Mouse (Mus musculus): ENCODE results near the gene Rgs6.

Rgs6 gene

DNA sequence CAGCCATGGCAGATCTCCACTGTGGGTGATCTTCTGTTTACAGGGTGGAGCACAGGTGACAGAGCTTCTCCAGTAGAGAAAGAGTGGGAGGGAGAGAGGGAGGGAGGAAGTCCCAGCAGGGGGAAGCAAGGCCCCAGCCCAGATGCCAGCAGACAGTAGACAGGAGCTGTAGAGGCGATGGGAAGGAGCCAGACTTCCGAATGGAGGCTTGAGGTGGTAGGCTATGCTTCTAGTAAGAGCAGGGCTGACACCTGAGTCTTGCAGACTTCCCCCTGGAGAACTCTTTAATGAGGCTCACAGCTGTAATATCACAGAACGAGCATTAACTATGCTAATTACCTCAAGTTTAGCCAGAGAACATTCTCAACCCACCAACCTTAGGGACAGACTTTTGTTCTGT lies 613.6 kb downstream of the Rgs6 start:
- DNase-seq (ENCODE audit: low spot score in 2 of 2) = no peak

DNA sequence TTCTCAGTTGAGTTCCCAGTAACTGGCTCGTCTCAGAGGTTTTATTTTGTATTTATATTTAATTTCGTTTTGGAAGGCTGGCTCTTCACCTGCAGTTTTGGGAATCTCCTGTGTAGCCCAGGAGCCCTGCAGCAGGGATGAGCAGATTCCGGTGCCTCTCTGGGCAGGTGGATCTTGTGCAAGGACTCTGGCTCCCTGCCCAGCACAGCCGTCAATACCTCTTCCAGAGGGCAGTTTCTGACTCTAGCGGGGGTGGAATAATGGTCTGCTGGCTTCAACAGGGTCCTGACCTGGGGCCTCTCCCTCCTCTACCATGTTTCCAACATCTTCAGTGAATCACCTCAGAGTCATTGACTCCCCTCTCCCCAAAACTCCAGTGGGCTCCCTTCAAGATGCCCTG lies 616.3 kb downstream of the Rgs6 start:
- no peak for DNase-seq (ENCODE audit: low spot score in 2 of 2)

DNA sequence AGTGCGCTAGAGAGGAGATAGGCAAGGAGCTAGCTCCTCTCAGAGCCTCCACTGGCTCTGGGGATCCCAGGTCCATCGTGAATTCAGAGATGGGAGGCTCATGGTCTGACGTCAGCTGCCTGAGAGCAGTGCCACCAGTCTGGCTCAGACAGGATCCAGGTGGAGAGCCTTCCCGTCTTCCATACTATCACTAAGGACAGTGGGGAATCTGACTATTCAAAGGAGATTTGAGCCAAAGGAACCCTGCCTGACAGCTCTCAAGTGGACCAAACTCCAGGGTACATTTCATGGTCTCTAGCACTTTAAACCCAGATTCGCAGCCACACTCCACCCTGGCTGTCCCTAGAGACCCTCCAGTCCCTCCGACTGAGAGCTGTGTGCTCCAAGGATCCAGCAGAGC lies 618.8 kb downstream of the Rgs6 start:
- DNase-seq (ENCODE audit: low spot score in 2 of 2) = no peak

DNA sequence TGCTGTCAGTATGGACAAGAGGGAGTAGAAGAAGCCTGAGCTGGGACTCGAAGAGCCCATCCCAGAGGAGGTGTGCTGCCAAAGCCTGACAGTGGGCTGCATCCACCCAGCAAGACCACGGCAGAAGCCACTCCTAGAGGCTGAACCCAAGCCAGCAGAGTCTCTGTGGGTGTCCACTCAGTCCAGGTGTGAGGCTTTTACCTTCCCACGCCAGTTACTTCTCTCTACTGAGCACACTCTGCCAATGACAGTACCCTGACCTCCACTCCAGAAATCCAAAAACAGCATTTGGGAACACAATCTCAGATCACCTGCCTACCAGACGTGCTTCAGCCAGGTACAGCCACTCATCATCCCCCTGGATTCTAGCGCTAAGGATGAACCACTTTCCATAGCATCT lies 619.4 kb downstream of the Rgs6 start:
- no peak for DNase-seq (ENCODE audit: low spot score in 2 of 2)

DNA sequence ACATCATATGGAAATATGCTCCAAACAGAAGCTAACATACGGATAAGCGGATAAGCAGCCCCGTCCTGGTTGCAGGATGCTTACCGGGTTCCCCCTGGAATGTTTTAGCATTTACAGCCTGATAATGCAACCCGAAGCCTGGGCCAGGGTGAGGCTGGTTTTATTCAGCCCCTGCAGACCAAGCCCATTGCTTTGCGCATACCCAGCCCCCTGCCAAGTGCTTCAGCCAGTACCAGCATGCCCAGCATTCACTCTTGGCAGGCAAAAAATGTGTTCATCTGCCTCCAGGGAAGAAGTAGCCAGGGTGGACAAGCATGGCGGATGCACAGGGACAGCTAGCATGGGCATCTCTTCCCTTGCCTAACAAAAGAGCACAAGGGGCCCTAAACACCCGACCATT lies 619.9 kb downstream of the Rgs6 start:
- peak; percentile 53 to 55 for DNase-seq (ENCODE audit: low spot score in 2 of 2)

DNA sequence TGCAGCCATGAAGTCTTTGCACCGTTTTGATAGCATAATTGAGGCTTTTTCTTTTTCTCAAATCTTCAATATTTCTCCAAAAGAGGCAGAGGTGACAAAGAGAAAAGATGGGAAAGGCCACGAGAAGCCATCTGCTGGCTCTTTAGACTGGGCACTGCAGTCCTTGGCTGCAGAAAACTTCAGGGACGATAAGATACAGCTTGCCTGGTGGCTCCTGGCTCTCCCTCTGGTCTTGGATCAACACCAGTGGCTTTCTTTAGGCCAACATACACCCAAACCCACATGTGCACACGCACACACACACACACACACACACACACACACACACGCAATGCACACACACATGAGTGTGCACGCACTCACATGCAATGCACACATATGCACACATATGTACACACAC lies 620.7 kb downstream of the Rgs6 start:
- no peak for DNase-seq (ENCODE audit: low spot score in 2 of 2)

DNA sequence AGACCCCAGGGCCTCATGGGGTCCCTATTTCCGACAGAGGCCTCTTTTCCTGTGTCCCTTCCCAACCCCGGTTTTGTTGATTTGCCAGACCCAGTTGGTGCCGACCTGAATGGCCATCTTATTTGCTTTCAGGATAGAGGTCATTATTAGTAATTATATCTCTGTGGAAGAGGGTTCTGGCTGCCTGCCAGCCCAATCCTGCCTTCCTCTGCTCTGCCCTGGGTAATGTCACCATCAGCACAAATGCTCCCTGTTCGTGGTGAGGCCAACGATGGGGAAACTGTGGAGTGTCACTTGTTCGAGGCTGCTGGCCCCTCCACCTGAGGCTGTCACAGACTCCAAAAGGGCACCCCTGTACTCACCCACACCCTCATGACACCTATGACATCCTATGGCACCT lies 621.4 kb downstream of the Rgs6 start:
- no peak for DNase-seq (ENCODE audit: low spot score in 2 of 2)

DNA sequence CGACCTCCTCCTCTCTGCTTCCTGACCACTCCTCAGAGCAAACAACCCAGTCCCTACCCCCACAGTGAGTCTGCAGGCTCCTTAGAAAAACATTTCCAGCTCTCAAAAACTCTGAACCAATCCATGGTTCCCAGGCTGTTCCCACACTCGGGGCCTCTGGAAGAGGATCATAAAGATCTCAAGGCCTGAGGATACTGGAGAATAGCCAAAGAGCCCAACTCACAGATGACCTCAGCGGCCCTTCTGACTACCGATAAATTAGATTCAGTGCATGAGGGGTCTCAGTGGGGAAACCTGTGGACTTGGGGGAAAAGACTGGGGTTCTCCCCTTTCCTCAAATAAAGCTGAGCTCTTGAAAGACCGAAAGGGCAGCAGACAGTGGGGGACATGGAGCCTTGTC lies 622.2 kb downstream of the Rgs6 start:
- DNase-seq (ENCODE audit: low spot score in 2 of 2) = no peak

DNA sequence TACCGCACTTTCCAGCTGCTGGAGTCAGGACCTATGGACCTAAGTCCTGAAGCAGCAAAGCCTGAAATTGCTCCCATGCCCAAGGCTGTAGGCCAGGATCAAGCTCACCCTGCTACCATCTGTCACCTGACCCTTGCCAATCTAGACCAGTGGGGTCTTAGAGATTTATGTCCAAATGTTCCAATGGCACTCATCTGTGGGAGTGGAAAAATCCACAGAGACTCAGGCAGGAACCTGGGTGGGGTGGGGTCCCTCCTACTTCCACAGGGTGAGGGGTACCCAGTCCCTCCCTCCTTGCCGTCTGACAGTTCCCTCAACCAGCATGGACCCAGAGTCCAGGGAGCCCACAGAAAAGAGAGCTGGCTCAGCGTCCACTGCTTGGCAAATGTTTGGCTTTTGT lies 622.6 kb downstream of the Rgs6 start:
- DNase-seq (ENCODE audit: low spot score in 2 of 2) = no peak

DNA sequence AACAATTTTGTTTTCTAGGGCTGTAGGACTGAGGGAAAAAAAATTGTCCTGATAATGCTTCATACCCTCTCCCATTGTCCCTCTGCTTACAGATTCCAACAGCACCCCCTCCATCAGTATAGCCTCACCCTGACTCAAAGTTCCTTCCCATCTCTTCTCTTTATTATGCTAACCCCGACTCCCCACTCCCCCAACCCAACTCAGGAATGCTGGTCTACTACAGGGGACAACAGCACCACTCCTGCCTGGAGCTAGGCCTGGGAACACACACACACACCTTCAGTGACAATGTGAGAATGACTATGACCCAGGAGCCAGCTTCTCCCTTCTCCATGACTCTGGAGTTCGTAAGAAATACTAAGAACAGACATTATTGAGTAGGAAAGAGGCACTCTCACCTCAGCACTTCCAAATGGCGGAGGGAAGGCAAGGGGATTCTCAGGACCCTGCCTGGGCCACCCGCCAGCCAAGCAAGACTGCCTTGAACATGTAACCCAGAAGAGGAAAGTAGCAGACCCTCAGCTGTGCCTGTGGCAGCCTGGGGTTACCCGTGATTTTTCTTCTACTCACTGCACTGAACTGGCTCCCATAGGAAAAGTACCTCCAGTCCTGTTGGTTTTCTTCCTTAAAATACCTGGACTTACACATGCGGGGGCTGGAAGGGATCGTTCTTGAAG lies 623.2 kb downstream of the Rgs6 start:
- DNase-seq (ENCODE audit: low spot score in 2 of 2) = no peak

All from right cerebral cortex, postnatal 10 days (tissue).